Mouse (Mus musculus): ENCODE results near the gene Brwd3. TPM values are rescaled to one million over a fixed set of nuclear protein-coding genes. Genes with fewer than 3 reads are reported as not detected.

Gene Brwd3
- polyA plus RNA-seq (2015; fragmentation: Nextera tagmentation; extraction: Ambion mirVana): 1.8 and 2.0 TPM in 2 replicates

GRCm38 (mm10) chrX:108834090-108834774 is at the start of gene Brwd3:
Gene Brwd3, minus strand, starts transcription at chrX:108834372.

Other genes with a start within 250 kb of the Brwd3 start
- gene Gm379, start 169.5 kb downstream of the Brwd3 start, polyA plus RNA-seq (2015; fragmentation: Nextera tagmentation; extraction: Ambion mirVana): 0.42 and 0.53 TPM in 2 replicates
- gene Hmgn5, start 179.0 kb upstream of the Brwd3 start, polyA plus RNA-seq (2015; fragmentation: Nextera tagmentation; extraction: Ambion mirVana): 13.7 and 17.6 TPM in 2 replicates

Measured in urinary bladder, postnatal 0 days (tissue).